Mouse (Mus musculus) limb, embryonic 14.5 days (tissue): ENCODE data around the gene Rpl27a. TPM values are rescaled to one million over a fixed set of nuclear protein-coding genes. Genes with fewer than 3 reads are reported as not detected.

ENCODE experiments used
- ATAC-seq: fragments of 200-750 bp; cut with Nextera tagmentation; 2 replicates; pipeline ENCODE4 v1.8.0; 2017; ENCODE audit warnings: low read depth, moderate number of reproducible peaks, moderate TSS enrichment; ENCODE audit not compliant: low FRiP score
- DNase-seq: peaks from one replicate; pipeline ENCODE4 v3.0.0-alpha.2; 2015; ENCODE audit warnings: low spot score
- H3K27ac ChIP-seq: fragments of 300-500 bp; sonication (generic); replicated peaks from 2 replicates; pipeline ENCODE4 v1.5.1; 2014; ENCODE audit warnings: low read depth, mild to moderate bottlenecking, low read length, moderate library complexity, mixed read lengths
- H3K27me3 ChIP-seq: fragments of 300-500 bp; sonication (generic); 2 replicates; pipeline ENCODE4 v1.6.1; 2014; ENCODE audit warnings: low read length, mixed read lengths; ENCODE audit not compliant: control insufficient read depth, insufficient read depth
- H3K36me3 ChIP-seq: fragments of 300-500 bp; sonication (generic); 2 replicates; pipeline ENCODE4 v1.6.1; 2014; ENCODE audit warnings: mild to moderate bottlenecking, low read length, moderate library complexity, mixed read lengths; ENCODE audit not compliant: control insufficient read depth, insufficient read depth
- H3K4me1 ChIP-seq: fragments of 300-500 bp; sonication (generic); 2 replicates; pipeline ENCODE4 v1.6.1; 2014; ENCODE audit warnings: antibody characterized with exemption, low read length, mixed read lengths; ENCODE audit not compliant: control insufficient read depth, insufficient read depth
- H3K4me2 ChIP-seq: fragments of 300-500 bp; sonication (generic); replicated peaks from 2 replicates; pipeline ENCODE4 v1.6.1; 2014; ENCODE audit warnings: low read depth, mild to moderate bottlenecking, low read length, moderate library complexity; ENCODE audit not compliant: severe bottlenecking
- H3K4me3 ChIP-seq: fragments of 300-500 bp; sonication (generic); replicated peaks from 2 replicates; pipeline ENCODE4 v1.5.1; 2014; ENCODE audit warnings: low read length
- H3K9ac ChIP-seq: fragments of 300-500 bp; sonication (generic); 2 replicates; pipeline ENCODE4 v1.6.1; 2014; ENCODE audit warnings: mild to moderate bottlenecking, low read depth, low read length, moderate library complexity; ENCODE audit not compliant: severe bottlenecking
- H3K9me3 ChIP-seq: fragments of 300-500 bp; sonication (generic); 2 replicates; pipeline ENCODE4 v1.6.1; 2016; ENCODE audit warnings: low read length; ENCODE audit not compliant: control insufficient read depth
- POLR2A ChIP-seq: fragments of 200-500 bp; IDR thresholded peaks from 2 replicates; pipeline ENCODE4 v1.8.0; 2012; ENCODE audit warnings: inconsistent platforms, mild to moderate bottlenecking, moderate library complexity, borderline replicate concordance; ENCODE audit not compliant: insufficient read depth, insufficient read length; ENCODE audit errors: extremely low read depth
- WGBS: fragments of 180-500 bp; shearing (Covaris S2); extraction: QIAGEN DNeasy Blood & Tissue Kit; methylation state at CpG from one replicate; pipeline ENCODE4 v1.1.7; 2014; 5-methylcytosine and 5-hydroxymethylcytosine counted together
- polyA plus RNA-seq, 2 experiments: library from polyadenylated mRNA; depleted of rRNA in 1 of 2; stranded (reverse) in 1 of 2; unstranded in 1 of 2; fragments of >200 nt; fragmentation: Nextera tagmentation in 1 of 2; extraction: Ambion mirVana in 1 of 2; gene quantifications; 2 replicates each; pipeline versions ENCODE4 v1.2.1 to v1.2.3; 2012 to 2014

The Rpl27a gene
- polyA plus RNA-seq, 2 experiments, result 165 to 923 TPM

DNA sequence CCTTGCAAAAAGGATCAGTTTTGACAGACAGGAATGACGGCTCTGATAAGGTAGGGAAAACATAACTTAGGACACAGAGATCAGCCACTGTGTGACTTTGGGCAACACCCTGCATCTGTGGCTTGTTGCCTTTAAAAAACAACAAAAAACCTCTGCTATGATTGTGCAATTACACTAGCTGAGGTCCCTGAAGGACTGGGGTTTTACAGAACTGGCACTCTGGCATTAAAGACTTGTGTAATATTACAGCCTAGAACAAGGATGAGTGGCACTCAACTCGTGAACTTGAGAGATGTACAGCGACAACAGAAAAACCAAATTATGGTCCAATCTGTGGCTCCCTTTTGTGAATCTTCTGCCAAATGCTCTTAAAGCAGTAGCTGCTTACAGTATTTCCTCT, 5.8 kb downstream of the Rpl27a start:
- no peak for ATAC-seq
- Histone ChIP-seq H3K4me3 (no peak overlapping the region), H3K4me1 (peaks cover 13% of the 10 kb centered on the region), H3K36me3 (peaks cover 79% of the 10 kb centered on the region), H3K9ac (no peak overlapping the region), H3K27me3 (no peaks in the 10 kb centered on the region), H3K27ac (peak overlapping the region; percentile 26; the same call in 1 of the 2 replicates), H3K9me3 (no peaks in the 10 kb centered on the region), H3K4me2 (no peak overlapping the region)
- WGBS, result 90% methylated on average over 3 of the region's 3 CpGs
- TF ChIP-seq POLR2A, result no peak
- DNase-seq, result no peak

DNA sequence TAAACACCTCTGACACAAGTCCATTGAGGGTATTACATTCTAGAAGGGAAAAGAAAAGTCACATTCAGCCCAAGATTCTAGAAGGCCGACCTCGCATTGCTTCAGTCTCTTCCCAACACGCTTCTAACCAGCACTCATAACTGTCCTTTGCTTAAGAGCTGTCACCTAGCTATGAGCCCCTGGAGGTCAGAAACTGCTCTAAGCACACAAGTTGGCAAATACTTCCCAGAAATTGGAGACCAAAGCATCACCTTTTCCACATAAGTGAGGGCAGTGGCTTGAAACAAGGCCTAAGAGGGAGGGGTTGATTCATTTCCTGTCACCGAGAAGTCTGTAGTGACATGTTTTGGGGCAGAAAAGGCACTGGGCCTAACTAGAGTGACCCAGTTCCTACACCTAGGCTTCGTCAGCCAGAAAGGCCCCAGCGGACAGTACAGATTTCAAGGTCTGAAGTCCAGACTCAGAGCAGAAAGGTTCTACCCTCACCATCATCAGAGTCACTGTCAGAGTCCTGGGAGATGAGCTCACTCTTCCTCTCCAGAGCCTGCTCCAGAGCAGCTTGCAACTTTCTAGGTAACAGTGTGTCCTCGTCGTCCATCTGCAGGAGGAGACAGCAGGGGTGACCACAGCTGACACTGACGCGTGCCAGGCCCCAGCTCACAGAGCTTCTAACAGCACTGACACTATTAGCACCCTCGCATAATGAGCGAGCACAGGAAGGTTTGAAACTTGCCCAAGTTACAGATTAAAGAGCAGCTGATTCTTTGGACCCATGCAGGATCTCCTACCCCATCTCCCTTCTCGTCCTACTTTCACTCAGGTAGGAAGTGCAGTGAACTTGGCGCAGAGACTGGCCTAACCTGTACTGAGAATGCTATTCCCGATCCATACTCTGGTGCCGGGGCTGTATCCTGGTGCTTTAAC, 7.1 kb downstream of the Rpl27a start:
- H3K9me3 ChIP-seq, result no peaks in the 10 kb centered on the region
- TF ChIP-seq POLR2A, result no peak
- H3K4me3 ChIP-seq, result no peak overlapping the region
- peaks cover 4% of the 10 kb centered on the region for H3K4me1 ChIP-seq
- no peak overlapping the region for H3K9ac ChIP-seq
- no peak for DNase-seq
- ATAC-seq, result no peak
- 62% methylated on average over 16 of the region's 16 CpGs for WGBS
- H3K4me2 ChIP-seq, result no peak overlapping the region
- peaks cover 82% of the 10 kb centered on the region for H3K36me3 ChIP-seq
- no peak overlapping the region for H3K27ac ChIP-seq
- H3K27me3 ChIP-seq, result no peaks in the 10 kb centered on the region

DNA sequence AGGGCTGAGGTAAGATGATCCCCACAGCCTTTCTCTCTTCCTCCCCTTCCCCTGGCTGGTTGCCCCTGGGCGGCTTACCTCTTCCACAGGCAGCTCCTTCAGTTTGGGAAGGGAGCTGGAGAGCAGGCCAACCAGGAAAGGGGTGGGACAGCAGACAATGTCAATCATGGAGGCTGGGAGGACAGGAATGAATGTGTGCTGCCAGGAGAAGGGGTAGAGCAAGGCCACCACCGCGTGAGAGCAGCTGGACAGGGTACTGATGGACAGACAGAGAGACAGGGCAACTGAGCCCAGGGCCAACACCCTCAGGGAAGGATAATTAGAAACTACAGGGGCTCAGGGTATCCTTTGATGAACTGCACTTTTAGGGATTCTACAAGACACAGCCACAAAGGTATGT, 8.6 kb downstream of the Rpl27a start:
- 63% methylated on average over 3 of the region's 3 CpGs for WGBS
- H3K4me3 ChIP-seq, result no peak overlapping the region
- peaks cover 82% of the 10 kb centered on the region for H3K36me3 ChIP-seq
- H3K27ac ChIP-seq, result no peak overlapping the region
- no peak for DNase-seq
- ATAC-seq, result no peak
- no peak overlapping the region for H3K4me2 ChIP-seq
- H3K4me1 ChIP-seq, result no peaks in the 10 kb centered on the region
- no peak overlapping the region for H3K9ac ChIP-seq
- H3K9me3 ChIP-seq, result no peaks in the 10 kb centered on the region
- no peaks in the 10 kb centered on the region for H3K27me3 ChIP-seq
- no peak for TF ChIP-seq POLR2A

- ATAC-seq, result 0 out of 2 replicates have a peak, but pooled peaks have one; percentile 21
- no peak for TF ChIP-seq POLR2A
- 11% methylated on average over 3 of the region's 3 CpGs for whole genome bisulfite sequencing
Observed at GRCm38 (mm10) chr7:109528356-109528755, 9.4 kb downstream of the Rpl27a start.

GRCm38 (mm10) chr7:109529741-109530140, 10.8 kb downstream of the Rpl27a start:
- Histone ChIP-seq H3K4me3 (no peak overlapping the region), H3K9me3 (no peaks in the 10 kb centered on the region), H3K36me3 (peaks cover 79% of the 10 kb centered on the region), H3K4me1 (no peaks in the 10 kb centered on the region), H3K9ac (no peak overlapping the region), H3K27ac (no peak overlapping the region), H3K4me2 (no peak overlapping the region), H3K27me3 (no peaks in the 10 kb centered on the region)
- DNase-seq, result no peak
- 77% methylated on average over 2 of the region's 2 CpGs for WGBS
- no peak for TF ChIP-seq POLR2A
- ATAC-seq, result no peak

More at GRCm38 (mm10) chr7:109528356-109528755, 9.4 kb downstream of the Rpl27a start:
- H3K9me3 ChIP-seq, result no peaks in the 10 kb centered on the region
- DNase-seq, result peak; percentile 36
- no peaks in the 10 kb centered on the region for H3K4me1 ChIP-seq
- peaks cover 80% of the 10 kb centered on the region for H3K36me3 ChIP-seq
- no peak overlapping the region for H3K9ac ChIP-seq
- no peak overlapping the region for H3K27ac ChIP-seq
- no peak overlapping the region for H3K4me3 ChIP-seq
- H3K4me2 ChIP-seq, result no peak overlapping the region
- H3K27me3 ChIP-seq, result no peaks in the 10 kb centered on the region
